Mouse (Mus musculus): Measurements from ENCODE around the gene Fndc9. TPM values are rescaled to one million over a fixed set of nuclear protein-coding genes. Genes with fewer than 3 reads are reported as not detected.

The Fndc9 gene
- total RNA-seq (2021) = not detected
- polyA plus RNA-seq (2012; rRNA removed) = not detected in 2 replicates
- long read RNA-seq, partial matches to known transcripts = 0 of 3 reads
- long read RNA-seq, other reads (novel, unspliced or antisense) = 3 of 3 reads

- Histone ChIP-seq H3K27ac (no peak within 1 kb of the TSS), H3K9ac (ENCODE audit: low read depth, low read length) (no peak within 1 kb of the TSS), H3K36me3 (ENCODE audit: control insufficient read depth, insufficient read depth, low read length) (no peaks in the 10 kb centered on the region), H3K4me3 (no peak within 1 kb of the TSS), H3K27me3 (ENCODE audit: control insufficient read depth, insufficient read depth, low read length) (no peaks in the 10 kb centered on the region), H3K79me2 (replicated peaks; ENCODE audit: control insufficient read depth, insufficient read depth, low read length) (no peaks in the 10 kb centered on the region), H3K4me1 (ENCODE audit: control insufficient read depth, insufficient read depth, low read length) (no peaks in the 10 kb centered on the region)
- DNase-seq = no peak
- TF ChIP-seq POLR2A (IDR thresholded peaks at IDR 0.05; ENCODE audit: insufficient read depth, low read depth, low read length) (no peak), EP300 (IDR thresholded peaks at IDR 0.05; ENCODE audit: insufficient read depth, low read depth, low read length) (no peak), CTCF (IDR thresholded peaks at IDR 0.05) (no peak)
- intact Hi-C loops (cut with DNase I) = no loop called here
- 79% methylated on average over 11 of the region's 11 CpGs for WGBS
Measured at GRCm38 (mm10) chr11:46235334-46235733, at the start of gene Fndc9. Gene Fndc9, plus strand, starts transcription at chr11:46235531.

- Histone ChIP-seq H3K9ac (ENCODE audit: low read depth, low read length) (no peak overlapping the region), H3K27me3 (ENCODE audit: control insufficient read depth, insufficient read depth, low read length) (no peaks in the 10 kb centered on the region), H3K4me3 (no peak overlapping the region), H3K79me2 (replicated peaks; ENCODE audit: control insufficient read depth, insufficient read depth, low read length) (no peaks in the 10 kb centered on the region), H3K36me3 (ENCODE audit: control insufficient read depth, insufficient read depth, low read length) (no peaks in the 10 kb centered on the region), H3K27ac (no peak overlapping the region), H3K4me1 (ENCODE audit: control insufficient read depth, insufficient read depth, low read length) (no peaks in the 10 kb centered on the region)
- no peak for TF ChIP-seq CTCF (IDR thresholded peaks at IDR 0.05)
- WGBS = 63% methylated on average over 2 of the region's 2 CpGs
- DNase-seq = no peak
- intact Hi-C loops (cut with DNase I) = no loop called here
Measured at GRCm38 (mm10) chr11:46188283-46188682, 47.0 kb upstream of the Fndc9 start.

GRCm38 (mm10) chr11:46194175-46194574 lies 41.2 kb upstream of the Fndc9 start:
- no peaks in the 10 kb centered on the region for H3K27me3 ChIP-seq (ENCODE audit: control insufficient read depth, insufficient read depth, low read length)
- intact Hi-C loops (cut with DNase I) = no loop called here
- H3K9ac ChIP-seq (ENCODE audit: low read depth, low read length) = no peak overlapping the region
- H3K4me1 ChIP-seq (ENCODE audit: control insufficient read depth, insufficient read depth, low read length) = no peaks in the 10 kb centered on the region
- H3K4me3 ChIP-seq = no peak overlapping the region
- TF ChIP-seq POLR2A (IDR thresholded peaks at IDR 0.05; ENCODE audit: insufficient read depth, low read depth, low read length) (no peak), CTCF (IDR thresholded peaks at IDR 0.05) (no peak), EP300 (IDR thresholded peaks at IDR 0.05; ENCODE audit: insufficient read depth, low read depth, low read length) (no peak)
- H3K36me3 ChIP-seq (ENCODE audit: control insufficient read depth, insufficient read depth, low read length) = no peaks in the 10 kb centered on the region
- H3K27ac ChIP-seq = no peak overlapping the region
- H3K79me2 ChIP-seq (replicated peaks; ENCODE audit: control insufficient read depth, insufficient read depth, low read length) = no peaks in the 10 kb centered on the region
- DNase-seq = no peak
- 80% methylated on average over 4 of the region's 4 CpGs for WGBS

- Histone ChIP-seq H3K27ac (no peak overlapping the region), H3K36me3 (ENCODE audit: control insufficient read depth, insufficient read depth, low read length) (no peaks in the 10 kb centered on the region), H3K79me2 (replicated peaks; ENCODE audit: control insufficient read depth, insufficient read depth, low read length) (no peaks in the 10 kb centered on the region), H3K27me3 (ENCODE audit: control insufficient read depth, insufficient read depth, low read length) (no peaks in the 10 kb centered on the region), H3K4me3 (no peak overlapping the region), H3K9ac (ENCODE audit: low read depth, low read length) (no peak overlapping the region), H3K4me1 (ENCODE audit: control insufficient read depth, insufficient read depth, low read length) (no peaks in the 10 kb centered on the region)
- intact Hi-C loops (cut with DNase I) = no loop called here
- 61% methylated on average over 11 of the region's 11 CpGs for WGBS
- no peak for DNase-seq
- no peak for TF ChIP-seq CTCF (IDR thresholded peaks at IDR 0.05)
- TF ChIP-seq POLR2A (IDR thresholded peaks at IDR 0.05; ENCODE audit: insufficient read depth, low read depth, low read length) = no peak
- TF ChIP-seq EP300 (IDR thresholded peaks at IDR 0.05; ENCODE audit: insufficient read depth, low read depth, low read length) = no peak
Measured at GRCm38 (mm10) chr11:46200664-46201063, 34.7 kb upstream of the Fndc9 start.

GRCm38 (mm10) chr11:46201636-46202546 lies 33.4 kb upstream of the Fndc9 start:
- Histone ChIP-seq H3K36me3 (ENCODE audit: control insufficient read depth, insufficient read depth, low read length) (no peaks in the 10 kb centered on the region), H3K27me3 (ENCODE audit: control insufficient read depth, insufficient read depth, low read length) (no peaks in the 10 kb centered on the region), H3K4me3 (no peak overlapping the region), H3K4me1 (ENCODE audit: control insufficient read depth, insufficient read depth, low read length) (no peaks in the 10 kb centered on the region), H3K27ac (no peak overlapping the region), H3K79me2 (replicated peaks; ENCODE audit: control insufficient read depth, insufficient read depth, low read length) (no peaks in the 10 kb centered on the region), H3K9ac (ENCODE audit: low read depth, low read length) (no peak overlapping the region)
- WGBS = 58% methylated on average over 20 of the region's 20 CpGs
- DNase-seq = no peak
- TF ChIP-seq CTCF (IDR thresholded peaks at IDR 0.05) = no peak
- no peak for TF ChIP-seq EP300 (IDR thresholded peaks at IDR 0.05; ENCODE audit: insufficient read depth, low read depth, low read length)
- TF ChIP-seq POLR2A (IDR thresholded peaks at IDR 0.05; ENCODE audit: insufficient read depth, low read depth, low read length) = no peak
- intact Hi-C loops (cut with DNase I) = no loop called here

- no peaks in the 10 kb centered on the region for H3K36me3 ChIP-seq (ENCODE audit: control insufficient read depth, insufficient read depth, low read length)
- no peak for DNase-seq
- no peak for TF ChIP-seq EP300 (IDR thresholded peaks at IDR 0.05; ENCODE audit: insufficient read depth, low read depth, low read length)
- no peak for TF ChIP-seq POLR2A (IDR thresholded peaks at IDR 0.05; ENCODE audit: insufficient read depth, low read depth, low read length)
- TF ChIP-seq CTCF (IDR thresholded peaks at IDR 0.05) = no peak
- no peak overlapping the region for H3K9ac ChIP-seq (ENCODE audit: low read depth, low read length)
- intact Hi-C loops (cut with DNase I) = no loop called here
- no peak overlapping the region for H3K27ac ChIP-seq
- H3K4me3 ChIP-seq = no peak overlapping the region
- H3K4me1 ChIP-seq (ENCODE audit: control insufficient read depth, insufficient read depth, low read length) = no peaks in the 10 kb centered on the region
- no peaks in the 10 kb centered on the region for H3K27me3 ChIP-seq (ENCODE audit: control insufficient read depth, insufficient read depth, low read length)
- WGBS = 30% methylated on average over 10 of the region's 10 CpGs
- H3K79me2 ChIP-seq (replicated peaks; ENCODE audit: control insufficient read depth, insufficient read depth, low read length) = no peaks in the 10 kb centered on the region
Measured at GRCm38 (mm10) chr11:46202547-46202887, 32.8 kb upstream of the Fndc9 start.
